Mouse (Mus musculus) induced T-regulatory cell, adult 2 months (primary cell): ENCODE data around the gene Heatr3.

Source experiments
- DNase-seq: peaks from one replicate; pipeline ENCODE4 v3.0.0-alpha.2; 2012; ENCODE audit warnings: low read depth

The Heatr3 gene

DNA sequence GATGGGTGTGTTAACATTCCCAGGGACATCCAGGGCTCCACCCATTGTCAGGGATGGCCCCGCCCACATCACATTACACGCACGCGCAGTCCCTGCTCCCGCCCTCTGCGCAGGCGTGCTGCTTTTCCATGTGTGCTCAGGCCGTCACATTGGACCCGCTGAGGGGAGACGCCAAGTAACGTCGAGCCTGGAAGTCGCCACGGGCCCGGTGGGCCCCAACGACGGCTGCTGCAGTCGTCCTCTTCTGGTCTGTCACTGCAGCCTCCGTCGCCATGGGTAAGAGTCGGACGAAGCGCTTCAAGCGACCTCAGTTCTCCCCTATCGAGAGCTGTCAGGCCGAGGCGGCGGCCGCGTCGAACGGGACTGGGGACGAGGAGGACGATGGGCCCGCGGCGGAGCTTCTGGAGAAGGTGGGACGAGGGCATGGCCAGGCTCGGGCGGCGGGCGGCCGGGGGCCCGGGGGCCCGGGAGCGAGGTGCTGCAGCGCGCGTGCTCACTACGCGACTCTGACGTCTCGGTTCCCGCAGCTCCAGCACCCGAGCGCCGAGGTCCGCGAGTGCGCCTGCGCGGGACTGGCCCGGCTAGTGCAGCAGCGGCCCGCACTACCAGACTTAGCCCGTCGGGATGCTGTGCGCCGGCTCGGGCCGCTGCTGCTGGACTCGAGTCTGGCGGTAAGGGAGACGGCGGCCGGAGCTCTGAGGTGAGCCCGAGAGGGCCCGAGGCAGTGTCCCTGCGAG lies at the start of gene Heatr3:
Heatr3 (plus strand) TSS at position 108 of the 737 bp plus-strand sequence.
- peak; percentile 92 for DNase-seq

DNA sequence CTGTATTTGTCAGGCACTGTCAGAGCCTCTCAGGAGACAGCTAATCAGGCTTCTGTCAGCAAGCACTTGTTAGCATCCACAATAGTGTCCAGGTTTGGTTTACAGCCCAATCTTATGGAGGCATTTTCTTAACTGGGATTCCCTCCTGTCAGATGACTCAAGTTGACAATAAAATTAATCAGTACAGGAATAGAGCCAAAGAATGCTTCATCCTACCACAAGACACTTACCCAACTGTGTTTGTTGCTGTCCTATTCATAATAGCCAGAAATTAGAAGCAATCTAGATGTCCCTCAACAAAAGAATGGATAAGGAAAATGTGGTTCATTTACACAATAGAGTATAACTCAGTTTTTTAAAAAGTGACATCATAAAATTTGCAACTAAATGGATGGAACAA lies 49.6 kb upstream of the Heatr3 start:
- no peak for DNase-seq

DNA sequence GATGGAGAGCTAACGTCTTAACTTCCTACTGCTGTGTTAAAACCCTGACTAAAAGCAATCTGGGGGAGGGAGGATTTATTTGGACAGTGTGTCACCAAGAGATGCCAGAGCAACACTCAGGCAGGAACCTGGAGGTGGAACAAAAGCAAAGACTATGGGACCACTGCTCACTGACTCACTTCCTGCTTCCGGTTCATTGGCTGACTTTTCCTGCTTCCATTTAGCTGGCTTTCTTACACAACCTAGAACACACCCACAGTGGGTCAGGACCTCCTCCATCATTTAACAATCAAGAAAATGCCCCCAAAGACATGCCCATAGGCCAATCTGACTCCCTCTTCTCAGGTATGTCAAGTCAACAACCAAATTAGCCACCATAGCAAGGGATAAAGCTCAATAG lies 46.0 kb upstream of the Heatr3 start:
- DNase-seq = no peak

DNA sequence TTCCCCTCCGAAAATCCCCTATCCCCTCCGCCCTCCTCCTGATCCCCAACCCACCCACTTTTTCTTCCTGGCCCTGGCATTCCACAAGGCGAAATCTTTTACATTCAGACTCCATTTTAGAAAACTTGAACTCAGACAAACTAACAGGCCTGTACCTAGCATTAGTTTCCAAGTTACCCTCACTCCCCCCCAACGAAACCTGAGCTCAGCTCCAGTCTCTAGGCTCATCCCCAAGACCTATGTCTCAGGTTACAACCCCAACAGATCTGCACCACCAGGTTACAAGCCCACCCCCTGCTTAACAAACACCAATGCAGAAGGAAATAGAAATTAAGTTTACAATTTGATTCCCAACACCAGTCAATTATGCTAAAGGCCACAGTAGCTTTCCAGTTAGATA lies 44.3 kb upstream of the Heatr3 start:
- DNase-seq = no peak

DNA sequence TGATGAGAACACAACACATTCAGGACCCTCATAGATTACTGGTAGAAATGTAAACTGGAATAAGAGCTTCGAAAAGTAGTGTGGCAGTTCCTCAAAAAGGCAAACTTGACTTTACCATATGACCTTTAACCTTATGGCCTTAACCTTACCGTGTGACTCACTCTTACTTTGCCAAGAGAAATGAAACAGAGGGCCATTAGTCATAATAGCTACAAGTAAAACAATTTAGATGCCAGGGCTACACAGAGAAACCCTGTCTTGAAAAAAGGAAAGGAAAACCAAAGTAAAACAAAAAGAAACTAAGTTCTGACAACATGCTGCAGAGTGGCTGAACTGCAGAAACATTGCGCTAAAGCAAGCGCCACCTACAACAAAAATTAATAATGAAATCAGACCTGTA lies 38.8 kb upstream of the Heatr3 start:
- no peak for DNase-seq

DNA sequence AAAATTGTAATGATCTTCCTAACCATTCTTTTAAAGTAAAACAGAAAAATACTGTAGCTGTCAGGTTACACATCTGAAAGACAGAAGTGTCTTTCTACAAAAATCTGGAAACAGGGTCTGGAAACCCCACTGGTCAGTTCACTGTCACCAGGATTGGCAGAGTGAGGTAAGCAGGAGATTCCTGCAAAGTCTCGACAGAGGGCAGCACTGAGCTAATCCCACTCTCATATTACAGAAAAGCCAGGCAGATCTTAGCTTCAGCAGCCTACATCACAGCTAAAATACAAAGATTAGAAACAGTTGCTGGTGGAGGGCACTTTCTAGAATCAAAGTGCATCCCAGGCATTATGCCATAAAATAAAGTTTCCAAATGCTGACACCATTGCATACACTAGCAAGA lies 38.1 kb upstream of the Heatr3 start:
- peak; percentile 72 for DNase-seq

DNA sequence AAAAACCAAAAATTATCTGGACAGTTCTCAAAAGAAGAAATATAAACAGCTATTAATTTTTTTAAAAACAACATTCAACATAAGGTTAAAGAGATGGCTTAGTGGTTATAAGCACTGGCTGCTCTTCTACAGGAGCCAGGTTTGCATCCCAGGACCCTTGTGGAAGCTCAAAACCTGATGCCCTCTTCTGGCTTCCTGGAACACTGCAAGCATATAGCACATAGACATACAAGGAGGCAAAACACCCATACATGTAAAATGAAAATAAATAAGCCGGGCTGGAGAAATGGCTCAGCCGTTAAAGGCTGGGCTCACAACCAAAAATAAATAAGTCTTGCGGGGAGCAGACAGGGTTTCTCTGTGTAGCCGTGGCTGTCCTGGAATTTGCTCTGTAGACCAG lies 28.4 kb upstream of the Heatr3 start:
- DNase-seq = no peak

DNA sequence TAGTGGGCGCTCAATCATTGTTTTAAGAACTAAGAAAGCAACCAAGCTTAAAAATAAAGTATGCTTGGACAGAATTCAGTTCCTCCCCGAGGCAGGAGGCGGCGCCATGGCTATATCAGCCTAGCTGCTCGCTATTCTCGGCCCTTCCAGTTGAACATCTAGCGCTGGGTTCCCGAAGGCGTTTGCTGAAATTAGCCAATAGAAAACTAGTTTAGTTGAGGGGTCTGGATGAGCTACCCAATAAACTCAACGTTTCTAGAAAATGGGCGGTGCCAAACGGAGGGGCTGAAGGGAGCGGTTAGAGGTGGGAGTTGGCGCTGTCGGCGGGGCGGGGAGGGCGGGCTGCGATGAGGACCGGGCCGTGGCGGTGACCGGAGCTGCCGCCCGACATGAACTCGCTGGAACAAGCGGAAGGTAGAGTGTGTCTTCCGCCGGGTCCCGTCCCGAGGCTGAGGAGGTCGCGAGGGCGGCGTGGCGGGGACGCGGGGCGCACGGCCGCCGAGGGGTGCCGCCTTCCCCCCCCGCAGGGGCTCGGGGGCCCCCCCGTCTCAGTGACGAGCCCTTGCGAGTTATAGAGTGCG lies 19.1 kb upstream of the Heatr3 start, which contains the start of gene Cnep1r1:
Cnep1r1 (plus strand) TSS at position 314 of the 581 bp plus-strand sequence.
- peak; percentile 100 for DNase-seq

DNA sequence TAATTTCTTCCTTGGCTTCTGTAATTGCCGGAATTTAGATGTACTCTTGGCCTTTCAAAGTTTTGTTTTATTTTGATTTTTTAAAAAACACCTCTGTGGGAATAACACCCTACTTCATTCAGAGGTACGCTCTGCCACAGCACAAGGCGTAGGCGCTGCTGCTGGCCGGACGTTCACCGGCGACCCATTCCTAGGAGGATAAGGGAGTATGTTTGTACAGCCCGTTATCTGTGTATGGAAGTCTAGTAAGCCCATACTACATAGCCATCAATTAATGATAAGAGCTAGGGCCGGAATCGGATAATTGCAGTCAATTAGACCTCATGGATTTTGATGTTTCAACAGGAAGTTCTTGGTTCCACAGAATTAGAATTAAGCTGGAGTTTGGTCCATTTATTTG lies 18.6 kb upstream of the Heatr3 start:
- DNase-seq = no peak

DNA sequence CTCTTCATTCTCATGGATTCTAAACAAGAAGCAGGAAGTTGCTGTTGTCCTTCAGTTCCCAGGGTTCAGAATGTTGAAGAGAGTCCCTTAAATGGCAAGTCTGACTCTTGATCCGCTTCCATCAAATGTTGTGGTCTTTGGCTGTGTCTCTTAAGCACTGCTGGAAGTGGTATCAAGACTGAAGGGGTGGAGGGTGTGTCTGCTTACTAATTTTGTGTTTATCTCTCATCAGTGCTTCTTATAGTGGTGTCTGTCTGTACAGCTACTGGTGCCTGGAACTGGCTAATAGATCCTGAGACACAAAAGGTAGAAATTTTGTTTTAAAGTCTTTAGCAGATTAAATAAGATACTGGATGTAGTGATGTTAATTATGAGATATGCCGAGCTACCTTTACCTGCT lies 12.8 kb upstream of the Heatr3 start:
- no peak for DNase-seq

DNA sequence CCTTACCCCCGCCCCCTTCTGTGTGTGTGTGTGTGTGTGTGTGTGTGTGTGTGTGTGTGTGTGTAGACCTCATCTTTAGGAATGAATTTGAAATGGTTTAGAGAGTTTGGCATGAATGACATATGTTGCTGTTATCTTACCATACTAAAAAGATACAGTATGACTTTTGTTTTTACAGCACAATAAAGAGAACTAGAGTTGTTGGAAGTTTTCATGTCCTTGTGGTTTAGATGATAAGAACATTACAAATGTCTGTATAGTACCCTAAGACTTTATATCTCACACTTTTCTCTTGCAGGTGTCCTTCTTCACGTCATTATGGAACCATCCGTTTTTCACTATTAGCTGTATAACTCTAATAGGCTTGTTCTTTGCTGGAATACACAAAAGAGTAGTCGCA lies 8.3 kb upstream of the Heatr3 start:
- DNase-seq = no peak

DNA sequence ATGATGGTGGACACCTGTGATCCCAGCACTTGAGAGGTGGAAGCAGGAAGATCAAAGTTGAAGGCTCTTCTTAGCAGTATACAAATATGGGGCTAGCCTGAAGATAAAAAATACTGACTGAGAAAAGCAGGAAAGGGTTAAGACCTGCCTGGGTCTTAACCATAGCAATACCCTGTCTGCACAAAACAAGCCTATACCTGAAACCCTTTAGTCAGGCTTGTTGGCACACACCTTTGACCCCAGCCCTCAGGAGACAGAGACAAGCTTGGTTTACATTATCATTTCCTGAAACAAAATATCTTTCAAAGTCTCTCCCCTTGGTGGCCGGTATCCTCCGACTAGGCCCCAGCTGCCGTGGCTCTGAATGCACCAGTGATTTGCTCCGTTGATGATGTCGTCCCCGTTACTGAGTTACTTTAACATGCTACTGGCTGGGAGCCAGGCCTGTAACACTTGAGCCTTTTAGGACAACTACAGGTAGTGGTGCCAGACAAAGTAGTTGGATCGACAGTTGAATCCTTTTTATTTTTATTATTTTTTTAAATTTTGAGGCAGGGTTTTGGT lies 6.8 kb upstream of the Heatr3 start:
- DNase-seq = no peak

DNA sequence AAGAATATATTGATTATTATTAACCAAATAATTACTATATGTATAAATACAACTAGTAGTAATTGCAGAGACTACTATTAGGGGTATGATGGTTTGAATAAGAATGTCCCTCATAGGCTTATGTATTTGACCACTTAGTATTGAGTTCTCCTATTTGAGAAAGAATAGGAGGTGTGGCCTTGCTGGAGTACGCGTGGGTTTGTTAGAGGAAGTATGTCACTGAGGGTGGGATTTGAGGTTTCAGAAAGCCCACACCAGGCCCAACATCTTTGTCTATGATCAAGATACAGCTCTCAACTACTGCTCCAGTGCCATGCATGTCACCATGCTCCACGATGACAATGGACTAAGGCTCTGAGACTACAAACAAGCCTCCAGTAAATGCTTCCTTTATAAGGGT lies 1.6 kb downstream of the Heatr3 start:
- DNase-seq = peak; percentile 56

DNA sequence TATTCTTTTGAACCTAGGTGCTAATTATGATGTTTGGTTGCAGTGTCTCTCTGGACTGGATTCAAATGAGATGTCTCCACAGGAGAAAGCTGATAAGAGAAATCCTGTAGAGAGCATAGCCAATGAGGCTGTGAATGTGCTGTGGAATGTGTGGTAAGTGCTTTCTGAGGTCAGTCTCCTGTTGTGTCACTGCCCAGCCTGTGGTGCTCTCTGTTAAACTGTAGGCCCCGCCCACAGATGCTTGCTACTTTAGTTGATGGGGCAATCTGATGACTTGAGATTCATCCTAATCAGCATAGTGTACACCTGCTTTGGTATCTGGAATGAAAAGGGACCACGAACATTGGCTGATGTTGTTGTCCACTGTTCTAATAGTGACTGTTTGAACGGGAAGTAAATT lies 4.0 kb downstream of the Heatr3 start:
- DNase-seq = no peak

DNA sequence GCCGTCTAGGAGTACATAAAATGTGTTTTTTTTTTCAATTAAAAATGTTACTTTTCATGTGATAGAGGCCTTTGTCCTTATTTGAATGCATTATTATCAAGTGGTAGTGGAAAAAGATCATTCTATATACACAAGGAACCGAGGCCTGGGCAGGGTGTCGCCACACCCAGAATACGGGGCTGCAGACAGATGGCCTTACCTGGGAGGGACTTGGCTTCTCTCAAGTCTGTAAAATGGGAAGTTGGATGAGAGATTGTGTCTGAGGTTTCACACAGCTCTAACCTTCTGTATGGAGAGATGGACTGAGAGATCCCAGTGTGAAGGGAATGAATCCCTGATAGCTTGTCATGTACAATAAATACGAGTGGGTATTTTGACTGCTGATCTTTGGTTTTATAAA lies 6.4 kb downstream of the Heatr3 start:
- DNase-seq = no peak

DNA sequence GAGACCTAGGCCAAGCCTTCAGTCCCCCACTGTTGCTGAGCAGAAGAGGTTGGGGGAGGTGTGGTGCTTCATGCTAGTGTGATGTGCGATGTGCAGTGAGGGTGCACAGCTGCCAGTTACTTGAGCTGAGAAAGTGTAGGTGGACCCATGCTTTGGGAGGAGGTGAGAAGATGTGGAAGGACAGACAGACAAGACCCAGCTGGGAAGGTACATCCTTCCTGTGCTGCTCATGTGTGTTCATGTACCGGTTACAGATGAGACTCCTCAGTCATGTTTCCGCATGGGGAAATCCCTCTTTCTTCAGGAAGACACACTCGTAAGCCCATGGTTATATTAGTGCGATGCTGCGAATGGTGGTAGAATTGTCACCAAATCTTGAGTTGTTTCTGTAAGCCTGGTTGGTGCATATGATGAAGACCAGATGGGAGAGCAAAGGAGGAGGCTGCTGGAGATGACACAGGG lies 13.3 kb downstream of the Heatr3 start:
- DNase-seq = peak; percentile 44

DNA sequence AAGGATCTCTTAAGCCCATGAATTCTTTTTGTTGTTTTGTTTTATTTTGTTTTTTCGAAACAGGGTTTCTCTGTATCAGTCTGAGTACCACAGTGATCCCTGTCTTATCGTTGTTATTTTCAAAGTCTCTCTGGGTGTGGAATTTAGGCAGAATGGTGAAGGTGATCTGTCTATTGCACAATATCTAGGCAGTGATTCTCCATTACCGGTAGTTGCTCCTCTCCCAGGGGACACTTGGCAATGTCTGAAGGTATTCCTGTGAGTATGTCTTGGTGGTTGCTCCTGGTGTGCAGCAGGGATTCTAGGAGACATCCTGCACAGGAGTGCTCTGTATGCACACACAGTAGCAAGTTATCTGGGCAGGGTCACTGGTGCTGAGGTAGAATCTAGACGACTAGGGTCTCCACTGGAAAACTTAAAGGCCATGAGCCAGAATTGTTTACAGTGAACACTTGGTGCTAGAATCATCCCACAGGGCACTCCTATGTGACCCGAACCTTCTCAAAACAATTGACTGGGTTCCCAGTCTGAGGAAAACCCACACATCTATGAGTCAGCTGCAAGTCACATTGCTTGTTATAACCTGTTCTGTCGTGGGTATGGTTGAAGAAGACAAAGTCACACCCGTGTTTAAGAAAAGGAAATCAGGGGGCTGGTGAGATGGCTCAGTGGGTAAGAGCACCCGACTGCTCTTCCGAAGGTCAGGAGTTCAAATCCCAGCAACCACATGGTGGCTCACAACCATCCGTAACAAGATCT lies 22.8 kb downstream of the Heatr3 start:
- DNase-seq = no peak

DNA sequence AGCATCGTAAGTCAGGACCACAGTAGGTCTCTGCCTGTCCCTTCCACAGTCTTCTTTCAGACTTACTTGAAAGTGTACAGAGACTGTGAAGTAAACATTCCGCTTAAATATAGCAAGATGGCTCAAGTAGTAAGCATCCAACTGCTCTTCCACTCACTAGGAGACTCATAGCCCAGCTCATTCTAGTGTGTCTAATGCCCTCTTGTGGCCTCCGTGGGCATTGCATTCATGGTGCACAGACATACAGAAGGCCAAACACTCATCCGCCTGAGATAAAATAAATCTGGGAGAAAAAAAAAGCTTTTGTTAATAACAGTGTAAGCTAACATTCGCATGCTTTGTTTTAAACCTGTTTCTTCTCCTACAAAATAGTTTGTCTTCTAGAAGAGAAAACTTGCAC lies 23.8 kb downstream of the Heatr3 start:
- peak; percentile 87 for DNase-seq

DNA sequence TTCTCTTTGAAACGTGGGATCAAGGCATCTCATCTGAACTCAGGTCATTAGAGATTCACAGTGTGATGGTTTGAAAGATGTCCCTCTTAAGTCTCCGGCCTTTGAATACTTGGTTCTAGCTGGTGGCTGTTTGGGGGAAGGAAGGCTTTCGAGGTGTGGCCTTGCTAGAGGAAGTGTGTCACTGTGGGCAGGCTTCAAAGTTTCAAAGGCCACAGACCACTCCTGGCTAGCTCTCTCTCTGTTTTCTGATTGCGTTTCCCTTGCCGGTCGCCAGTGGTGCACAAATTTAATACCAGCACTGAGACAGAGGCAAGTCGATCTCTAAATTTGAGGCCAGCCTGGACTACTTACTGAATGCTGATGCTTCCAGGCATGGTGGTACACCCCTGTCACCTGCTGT lies 37.6 kb downstream of the Heatr3 start:
- DNase-seq = peak; percentile 33

DNA sequence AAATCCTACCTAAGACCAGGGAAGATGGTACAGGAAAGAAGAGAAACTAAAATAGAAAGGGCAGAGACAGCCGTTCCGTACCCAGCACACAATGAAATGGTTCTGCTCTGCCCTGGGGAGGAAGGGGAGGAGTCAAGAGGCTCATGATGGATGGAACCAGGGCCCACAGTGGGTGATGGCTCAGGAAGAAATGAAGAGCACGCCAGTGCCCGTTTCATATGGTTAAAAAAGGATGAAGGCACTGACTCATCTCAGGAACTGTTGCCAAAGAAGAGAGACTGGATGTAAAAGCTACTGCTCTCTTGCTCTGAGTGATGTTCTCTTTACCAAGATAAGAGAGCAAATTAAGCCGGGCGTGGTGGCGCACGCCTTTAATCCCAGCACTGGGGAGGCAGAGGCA lies 39.6 kb downstream of the Heatr3 start:
- peak; percentile 62 for DNase-seq

DNA sequence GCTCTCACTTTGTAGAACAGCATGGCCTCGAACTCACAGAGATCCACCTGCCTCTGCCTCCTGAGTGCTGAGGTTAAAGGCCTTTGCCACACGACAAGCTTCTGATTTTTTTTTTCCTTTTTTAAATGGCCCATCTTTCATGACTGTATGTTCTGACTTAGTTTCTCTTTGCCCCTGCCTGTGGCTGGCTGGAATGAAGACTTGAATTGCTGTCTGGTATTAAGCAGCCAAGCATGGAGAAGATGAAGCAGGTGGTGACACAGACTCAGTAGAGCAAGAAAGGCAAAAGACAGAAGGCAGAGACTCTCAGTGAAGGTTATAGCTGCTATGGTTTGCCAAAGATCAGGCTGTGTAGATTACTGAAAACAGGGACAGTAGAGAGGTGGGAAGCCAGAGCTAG lies 45.5 kb downstream of the Heatr3 start:
- DNase-seq = no peak

DNA sequence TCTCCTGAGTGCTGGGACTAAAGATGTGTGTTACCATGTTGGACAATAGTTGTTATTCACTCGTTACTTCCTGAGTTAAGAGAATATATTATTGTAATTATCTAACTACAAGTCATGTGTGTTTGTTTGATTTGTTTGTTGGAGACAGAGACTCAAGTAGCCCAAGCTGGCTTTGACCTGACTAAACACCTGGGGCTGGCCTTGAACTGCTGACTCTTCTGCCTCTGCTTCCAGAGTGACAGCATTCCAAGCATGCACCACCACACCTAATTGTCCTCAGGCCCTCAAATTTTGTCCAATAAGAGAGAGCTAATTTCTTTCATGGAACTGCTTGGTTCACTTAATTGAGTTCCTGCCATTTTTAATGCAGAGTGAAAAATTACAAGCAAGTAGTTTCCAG lies 47.3 kb downstream of the Heatr3 start:
- DNase-seq = no peak

DNA sequence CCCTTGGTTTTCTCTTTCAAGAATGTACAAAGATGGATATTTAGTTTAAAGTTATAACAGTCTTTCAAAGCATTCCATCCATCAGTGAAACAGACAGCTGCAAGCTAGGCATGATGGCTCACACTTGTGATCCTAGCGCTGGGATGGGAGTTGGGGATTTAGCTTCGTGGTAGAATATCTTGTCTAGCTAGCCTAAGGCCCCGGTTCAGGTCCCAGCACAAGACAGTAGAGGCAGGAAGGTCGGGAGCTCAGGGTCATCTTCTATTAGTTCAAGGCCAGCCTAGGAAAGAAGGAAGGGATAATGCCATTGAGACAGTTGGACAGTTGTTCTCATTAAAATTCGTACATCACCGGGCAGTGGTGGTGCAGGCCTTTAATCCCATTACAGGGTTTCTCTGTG lies 48.1 kb downstream of the Heatr3 start:
- no peak for DNase-seq
